Mouse (Mus musculus): ENCODE measurements at regions not wholly inside any gene's neighbourhood (a gene's known extent, or its start where the extent isn't known, plus 50 kb on each side); places are given as distances from the start of the nearest gene placed in this dataset.

DNA sequence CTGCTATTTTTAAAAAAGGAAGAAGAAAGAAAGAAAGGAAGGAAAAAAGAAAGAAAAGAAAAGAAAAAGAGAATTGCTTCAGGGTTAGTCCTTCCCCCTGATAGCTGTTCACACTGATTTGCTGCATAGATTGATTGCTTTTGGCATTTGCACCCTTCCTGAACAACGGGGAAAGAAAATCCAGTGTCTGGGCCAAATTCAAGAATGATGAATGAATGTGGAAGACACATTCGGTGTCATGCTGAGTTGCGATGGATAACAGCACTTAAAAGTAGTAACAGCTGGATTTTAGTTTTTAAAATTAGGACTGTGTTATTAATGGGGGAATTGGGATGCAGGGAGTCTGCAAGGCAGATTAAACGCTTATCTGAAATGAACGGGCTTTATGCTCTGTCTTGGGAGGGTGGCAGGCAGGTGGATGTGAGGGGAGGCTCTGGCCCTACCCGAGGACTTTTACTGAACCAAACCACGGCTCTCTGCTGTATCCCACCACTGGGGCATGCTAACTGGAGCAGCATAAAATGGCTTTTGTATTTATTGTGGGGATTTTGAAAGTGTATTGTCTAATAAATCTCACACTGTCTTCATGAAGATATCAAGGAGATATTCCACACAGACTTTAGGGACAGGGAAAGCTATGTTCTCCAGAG, 114.4 kb downstream of the Lca5 start:
- no peak for DNase-seq (ENCODE audit: low read depth, low spot score)

DNA sequence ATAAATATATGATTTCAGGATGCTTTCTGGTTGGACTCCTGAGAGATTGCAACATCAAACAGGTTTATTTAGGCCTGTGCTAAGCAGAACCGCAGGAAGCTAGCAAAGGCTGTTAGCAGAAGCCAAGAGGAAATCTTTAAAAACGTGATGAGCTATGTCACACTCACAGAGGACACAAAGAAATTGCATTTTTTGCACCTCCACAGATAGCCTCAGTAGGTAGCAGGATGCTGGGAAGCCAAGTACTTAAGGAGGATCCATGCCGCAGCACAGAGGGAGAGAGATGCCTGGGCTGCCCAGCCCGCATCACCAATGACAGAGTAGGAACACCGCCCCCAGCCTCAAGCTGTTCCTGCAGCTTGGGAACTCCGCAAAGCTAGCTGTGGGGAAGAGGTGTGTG, 115.0 kb downstream of the Lca5 start:
- peak; percentile 94 for DNase-seq (ENCODE audit: low read depth, low spot score)

DNA sequence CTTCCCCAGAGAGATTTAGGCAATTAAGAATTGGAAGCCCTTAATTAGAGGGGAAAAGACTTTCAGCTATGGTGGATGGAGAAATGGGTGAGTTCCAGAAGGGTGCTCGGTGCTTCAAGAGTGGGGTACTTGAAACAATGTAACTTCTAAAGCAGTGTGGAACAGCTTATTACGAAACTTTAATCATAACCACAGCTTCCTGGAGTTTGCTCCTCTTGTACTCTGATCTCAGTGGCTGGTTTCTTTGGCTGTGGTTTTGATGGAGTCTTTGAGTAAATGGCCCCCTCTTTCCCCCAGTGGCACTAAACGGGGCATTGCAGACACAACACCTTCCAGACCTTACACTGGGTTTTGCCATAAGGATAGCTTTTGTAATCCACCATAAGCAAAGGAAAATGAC, 116.6 kb downstream of the Lca5 start:
- DNase-seq (ENCODE audit: low read depth, low spot score) = no peak

DNA sequence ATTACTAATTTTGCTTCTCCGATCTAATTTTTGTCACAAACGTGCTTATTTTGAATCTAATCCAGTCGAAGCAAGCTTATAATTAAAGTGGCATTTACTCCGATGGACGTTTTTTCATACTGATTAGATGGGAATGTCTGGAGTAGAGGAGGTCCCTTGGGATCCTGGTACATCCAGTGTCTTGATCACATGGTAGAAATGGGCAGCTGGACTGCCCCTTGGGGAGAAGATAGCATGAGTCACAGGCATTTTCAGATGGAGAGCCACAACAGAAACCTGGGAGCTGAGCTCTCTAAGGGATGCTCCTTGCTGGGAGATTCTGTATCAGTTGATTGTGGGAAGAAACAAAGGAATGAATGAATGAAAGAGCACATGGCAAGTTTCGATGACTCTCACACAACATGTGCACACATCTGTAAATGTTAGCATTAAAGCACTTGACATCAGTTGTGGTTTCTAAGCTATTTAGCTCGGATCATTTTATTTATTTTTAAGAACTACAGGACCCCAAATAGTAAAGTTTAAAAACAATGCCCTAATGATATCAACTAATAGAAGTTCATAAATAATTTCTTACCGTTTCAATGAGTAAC, 117.8 kb downstream of the Lca5 start:
- DNase-seq (ENCODE audit: low read depth, low spot score) = peak; percentile 28

DNA sequence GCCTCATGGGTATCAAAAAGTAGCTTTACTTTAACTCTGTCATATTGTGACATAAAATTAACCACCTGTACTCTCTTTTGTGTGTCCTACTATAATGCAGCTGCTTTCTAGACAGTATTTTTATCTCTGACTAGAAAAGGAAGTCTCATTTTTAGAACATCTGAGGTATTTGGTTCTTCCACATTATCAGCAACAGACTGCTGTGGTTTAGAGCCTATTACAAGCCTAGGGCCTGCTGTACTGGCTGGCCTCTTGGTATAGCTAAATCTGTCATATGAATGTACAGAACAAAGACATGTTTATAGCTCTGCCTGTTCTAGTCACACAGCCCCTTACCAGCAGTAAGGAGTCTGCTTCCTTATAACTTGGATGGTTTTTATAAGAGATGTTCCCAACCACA, 119.1 kb downstream of the Lca5 start:
- DNase-seq (ENCODE audit: low read depth, low spot score) = no peak

DNA sequence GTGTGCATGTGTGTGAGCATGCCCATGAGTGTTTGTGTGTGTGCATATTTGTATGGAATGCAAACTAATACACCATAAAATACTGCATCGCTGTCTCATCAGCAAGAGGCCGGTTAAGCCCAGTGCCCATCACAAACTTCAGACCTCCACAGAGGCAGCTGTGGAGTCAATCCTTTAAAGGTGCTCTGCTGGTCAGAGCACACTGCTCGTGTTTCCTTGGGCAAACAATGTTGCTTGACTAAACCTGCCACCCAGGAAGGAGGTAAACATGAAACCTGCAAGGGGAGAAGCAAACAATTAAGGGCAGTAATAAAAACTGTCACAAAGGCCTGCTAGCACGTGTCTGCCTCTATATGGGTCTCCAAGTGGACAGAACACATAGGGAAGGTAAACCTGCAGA, 120.1 kb downstream of the Lca5 start:
- DNase-seq (ENCODE audit: low read depth, low spot score) = no peak

DNA sequence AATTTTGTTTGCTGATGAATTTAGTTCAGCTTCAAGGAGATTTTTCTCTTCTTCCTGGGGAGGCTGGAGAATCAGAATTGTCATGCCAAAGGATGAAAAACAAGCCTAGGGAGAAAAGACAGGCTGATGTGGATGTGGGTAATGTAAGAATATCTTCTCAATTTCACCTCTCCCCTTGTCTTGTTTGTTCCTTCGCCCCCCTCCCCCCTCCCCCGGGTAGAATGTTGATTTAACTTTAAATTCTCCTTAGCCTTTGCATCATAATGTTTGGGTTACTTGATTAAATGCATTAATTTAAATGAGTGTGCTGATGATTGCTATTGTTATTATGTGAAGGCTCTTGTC, 124.1 kb downstream of the Lca5 start:
- no peak for DNase-seq (ENCODE audit: low read depth, low spot score)

DNA sequence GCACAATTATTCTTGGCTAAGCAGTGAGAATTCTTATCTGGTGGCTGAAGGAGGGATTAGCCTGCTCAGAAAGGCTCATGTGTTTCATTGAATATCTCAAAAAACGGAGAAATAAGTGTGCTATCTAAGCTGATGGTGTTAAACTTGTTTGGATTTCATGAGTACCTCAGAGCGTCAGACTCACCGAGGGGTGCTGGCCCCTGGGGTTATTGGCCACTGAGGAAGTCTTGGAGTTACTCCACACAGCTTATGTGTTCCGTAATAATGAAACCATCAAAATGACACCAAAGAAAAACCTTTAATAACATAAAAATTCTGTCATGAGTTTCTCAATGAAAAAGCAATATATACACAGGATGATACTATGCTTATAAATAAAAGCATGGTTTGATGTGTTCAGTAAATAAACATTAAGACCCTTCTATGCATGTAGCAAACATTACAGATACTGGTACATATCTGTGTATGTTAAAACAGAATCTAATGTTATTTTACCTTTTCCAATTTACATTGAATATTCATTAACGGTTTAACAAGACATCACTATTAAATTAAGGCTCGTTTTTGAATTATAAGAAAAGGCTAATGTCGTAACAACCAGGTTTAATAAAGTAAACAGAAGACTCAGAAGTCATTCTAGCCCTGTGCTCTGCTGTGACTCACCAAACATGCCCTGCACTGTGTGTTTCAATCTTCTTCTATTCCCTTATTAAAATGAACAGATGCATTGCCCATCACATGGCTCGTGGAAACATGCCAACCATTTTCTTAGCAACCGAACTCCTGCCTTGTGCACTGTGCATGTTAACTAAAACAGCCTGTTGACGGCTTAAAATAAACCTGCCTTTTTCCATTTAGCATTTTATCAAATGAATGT, 124.7 kb downstream of the Lca5 start:
- DNase-seq (ENCODE audit: low read depth, low spot score) = peak; percentile 92

DNA sequence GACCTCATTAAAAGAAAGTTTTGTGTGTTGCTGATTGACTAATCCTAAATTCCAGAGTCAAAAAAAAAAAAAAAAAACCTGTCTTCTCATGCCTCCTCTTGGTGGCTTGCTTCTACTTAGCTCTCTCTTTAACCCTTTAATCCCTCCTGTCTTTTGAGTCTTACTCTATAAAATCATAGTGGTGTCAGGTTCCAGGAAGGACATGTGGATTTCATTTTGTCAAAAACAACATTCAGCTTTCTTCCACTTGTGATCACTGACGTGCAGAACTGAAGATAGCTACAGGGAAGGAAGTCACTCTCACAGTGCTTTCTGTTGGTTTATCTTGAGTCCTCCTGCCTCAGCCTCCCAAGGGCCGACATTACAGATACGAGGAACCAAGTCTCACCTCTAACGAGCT, 132.2 kb downstream of the Lca5 start:
- no peak for DNase-seq (ENCODE audit: low read depth, low spot score)

DNA sequence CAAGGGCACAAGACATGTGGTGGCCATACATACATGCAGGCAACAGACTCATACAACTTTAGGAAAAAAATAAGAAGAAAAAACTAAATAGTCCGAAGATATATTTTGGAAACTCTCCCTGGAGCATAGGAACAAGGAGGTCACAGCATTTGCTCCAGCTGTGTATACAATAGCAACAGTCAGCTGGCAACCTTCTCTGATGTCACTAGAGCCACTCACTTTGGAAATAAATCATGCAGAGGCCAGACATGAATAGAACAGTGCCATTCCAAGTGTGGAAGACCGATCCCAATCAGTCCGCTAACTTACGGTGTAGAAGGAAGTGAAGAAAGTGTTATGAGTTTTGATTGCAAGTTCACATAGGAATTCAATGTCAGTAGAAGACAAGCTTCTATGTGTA, 132.8 kb downstream of the Lca5 start:
- no peak for DNase-seq (ENCODE audit: low read depth, low spot score)

DNA sequence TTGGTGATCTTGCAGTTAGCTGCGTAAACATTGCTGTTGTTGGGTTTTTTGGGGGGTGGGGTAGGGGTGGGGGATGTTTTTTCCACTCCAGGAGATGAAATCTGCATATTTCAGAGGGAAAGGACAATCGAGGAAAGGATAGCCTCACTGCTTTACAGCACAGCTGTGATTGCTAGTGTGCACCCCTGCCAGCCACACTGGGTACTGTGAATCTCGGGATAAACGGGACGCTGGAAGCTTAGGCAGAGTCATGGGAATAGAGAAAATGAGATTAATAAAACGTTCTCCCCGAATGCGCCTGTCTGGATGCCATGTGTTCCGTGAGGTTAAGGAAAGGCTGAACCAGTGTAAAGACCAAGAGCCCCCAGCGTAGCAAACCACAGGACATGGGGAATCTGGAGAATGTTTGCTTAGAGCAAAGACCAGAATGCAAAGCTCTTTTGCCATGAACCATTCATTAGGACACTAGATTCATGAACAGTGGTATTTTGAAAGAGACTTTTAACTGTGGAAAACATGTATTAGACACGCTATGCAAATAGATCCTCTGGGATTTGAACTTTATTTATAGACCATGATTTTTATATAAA, 133.5 kb downstream of the Lca5 start:
- DNase-seq (ENCODE audit: low read depth, low spot score) = no peak

DNA sequence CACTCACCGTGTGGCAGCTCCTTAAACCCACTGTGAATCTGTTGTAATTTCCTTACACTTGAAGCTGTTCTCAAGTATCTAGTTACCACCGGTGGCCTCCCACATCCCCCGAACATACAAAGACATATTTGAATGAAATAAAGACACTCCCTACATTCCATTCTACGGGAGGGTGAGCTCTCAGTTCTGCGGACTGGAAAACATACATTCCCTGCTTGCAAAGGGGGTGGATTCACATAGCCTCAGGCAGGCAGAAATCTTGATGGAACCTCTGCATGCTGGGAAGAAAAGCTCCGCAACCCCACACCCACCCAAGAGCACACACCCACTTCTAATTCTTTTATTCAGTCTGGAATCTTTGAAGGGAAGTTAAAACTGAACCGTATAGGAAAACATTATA, 136.0 kb downstream of the Lca5 start:
- DNase-seq (ENCODE audit: low read depth, low spot score) = no peak

DNA sequence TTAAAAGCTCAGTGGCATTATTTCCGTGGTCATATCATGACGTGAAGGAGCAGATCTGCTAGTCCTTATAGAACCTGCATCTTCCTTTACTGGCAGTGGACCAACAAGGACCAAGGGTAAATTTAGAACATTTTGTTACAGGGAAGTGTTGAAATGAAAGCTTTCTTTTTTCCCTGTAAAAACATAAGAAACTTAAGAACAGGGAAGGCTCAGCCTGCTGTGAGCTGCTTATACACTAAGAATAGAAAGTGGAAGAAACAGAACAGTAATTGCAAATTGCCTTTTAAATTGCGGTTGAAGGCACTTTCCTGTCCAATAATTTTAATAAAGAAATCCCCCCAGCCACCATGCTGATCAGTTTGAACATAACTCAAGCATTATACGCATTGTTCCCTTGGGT, 140.4 kb downstream of the Lca5 start:
- peak; percentile 43 for DNase-seq (ENCODE audit: low read depth, low spot score)

DNA sequence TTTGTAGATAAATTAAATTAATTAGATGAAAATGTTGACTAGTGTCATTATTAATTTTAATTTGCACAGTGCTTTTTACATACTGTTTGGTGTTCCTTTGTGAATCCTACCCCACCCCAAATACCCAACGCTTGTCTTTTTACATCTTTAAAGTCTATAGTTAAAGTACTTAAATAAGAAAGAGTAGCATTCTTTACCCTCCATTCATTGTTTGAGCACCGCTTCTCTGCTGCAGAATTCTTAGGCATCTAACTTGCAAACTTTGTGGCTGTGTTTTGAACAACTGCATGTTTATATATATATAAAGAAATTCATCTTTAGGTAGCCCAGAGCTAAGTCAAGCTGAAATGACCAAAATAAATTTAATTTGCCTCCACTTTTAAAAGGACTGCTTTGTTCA, 140.9 kb downstream of the Lca5 start:
- DNase-seq (ENCODE audit: low read depth, low spot score) = no peak

DNA sequence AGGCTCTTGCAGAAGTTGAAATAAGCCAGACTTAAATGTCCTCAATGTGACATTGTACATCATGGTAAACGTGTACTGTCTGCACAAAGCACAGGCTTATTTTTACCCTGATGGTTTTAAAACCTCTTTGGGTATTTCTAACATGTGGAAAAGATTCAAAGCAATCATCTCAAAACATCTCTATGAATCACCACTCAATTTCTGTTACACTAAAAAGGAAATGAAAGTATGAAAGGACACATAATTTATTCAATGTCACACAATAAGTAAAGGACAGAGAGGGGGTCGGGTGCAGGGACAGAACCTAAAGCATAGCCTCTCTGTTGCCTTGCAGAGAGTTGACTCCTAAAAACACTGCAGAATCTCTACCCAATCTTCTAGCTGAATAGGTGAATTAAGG, 141.3 kb downstream of the Lca5 start:
- no peak for DNase-seq (ENCODE audit: low read depth, low spot score)

DNA sequence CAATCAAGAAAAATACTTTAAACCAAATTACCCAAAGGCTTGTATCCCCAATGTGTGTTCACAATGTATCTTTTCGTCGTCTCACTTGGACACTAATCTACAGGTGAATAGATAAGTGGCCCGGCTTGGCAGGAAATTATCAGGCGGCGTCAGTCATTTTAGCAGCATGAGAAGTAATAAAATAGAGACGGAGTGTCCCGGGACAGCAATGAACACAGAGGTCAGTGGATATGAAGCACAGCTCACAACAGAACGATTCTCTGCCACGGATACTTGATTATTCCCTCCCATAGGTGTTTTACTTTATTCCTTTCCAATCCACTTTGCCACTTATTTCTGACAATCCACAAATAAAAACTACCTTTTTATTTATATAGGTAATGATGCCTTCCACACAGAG, 145.5 kb downstream of the Lca5 start:
- DNase-seq (ENCODE audit: low read depth, low spot score) = no peak

DNA sequence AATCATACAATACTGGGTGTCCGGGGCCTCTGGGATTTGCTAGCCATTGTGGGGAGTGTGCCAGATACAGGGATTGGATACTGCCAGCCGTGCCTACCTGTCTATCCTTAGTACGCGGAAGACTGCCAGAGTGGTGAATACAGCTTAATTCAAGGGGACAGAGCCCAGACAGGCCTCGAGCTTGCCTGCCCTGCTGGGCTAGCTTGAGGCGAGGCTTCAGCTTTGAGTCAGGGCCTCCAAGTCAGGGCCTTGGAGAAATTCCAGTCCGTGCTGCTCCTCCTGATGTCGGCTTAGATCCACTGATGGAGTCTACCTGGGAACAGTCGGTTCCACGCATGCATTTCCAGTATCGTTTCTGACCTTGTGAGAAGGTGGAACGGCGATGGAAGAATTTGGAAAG, 146.5 kb downstream of the Lca5 start:
- no peak for DNase-seq (ENCODE audit: low read depth, low spot score)

DNA sequence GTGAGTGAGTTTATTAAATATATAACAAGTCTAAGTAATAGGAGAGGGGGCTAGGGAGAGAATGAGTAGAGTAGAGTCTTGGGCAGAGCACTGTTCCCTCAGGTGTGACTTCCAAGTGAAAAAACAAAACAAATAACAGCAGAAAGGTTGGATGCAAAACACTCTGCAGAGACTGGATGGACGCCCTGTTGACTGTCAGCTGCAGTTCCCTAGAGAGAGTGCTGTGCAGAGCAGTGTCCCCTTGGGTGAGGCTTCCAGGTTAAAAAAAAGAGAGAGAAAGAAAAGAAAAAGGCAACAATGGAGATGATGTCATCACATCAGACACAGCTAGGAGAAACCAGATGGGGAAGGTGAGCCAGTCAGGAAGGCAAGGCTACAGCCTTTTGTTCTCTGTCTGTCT, 137.6 kb upstream of the Hmgn3 start:
- no peak for DNase-seq (ENCODE audit: low read depth, low spot score)

DNA sequence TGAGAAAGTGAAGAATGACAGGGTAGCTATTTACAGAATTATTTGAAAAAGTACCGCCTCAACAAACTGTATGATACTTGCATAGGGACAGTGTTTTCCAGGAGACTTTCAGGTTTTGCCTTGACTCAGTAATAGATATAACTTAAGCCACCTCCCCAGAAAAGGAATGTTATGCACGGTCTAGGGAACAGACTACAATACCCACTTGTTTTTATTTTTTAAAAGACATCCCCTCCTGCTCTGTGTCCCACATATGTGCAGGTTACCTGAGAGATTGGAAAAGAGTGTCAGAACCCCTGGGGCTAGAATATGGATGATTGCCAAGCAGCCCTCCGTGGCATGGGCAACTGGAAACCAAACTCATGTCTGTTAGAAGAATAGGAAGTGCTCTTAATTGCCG, 137.2 kb upstream of the Hmgn3 start:
- DNase-seq (ENCODE audit: low read depth, low spot score) = no peak

DNA sequence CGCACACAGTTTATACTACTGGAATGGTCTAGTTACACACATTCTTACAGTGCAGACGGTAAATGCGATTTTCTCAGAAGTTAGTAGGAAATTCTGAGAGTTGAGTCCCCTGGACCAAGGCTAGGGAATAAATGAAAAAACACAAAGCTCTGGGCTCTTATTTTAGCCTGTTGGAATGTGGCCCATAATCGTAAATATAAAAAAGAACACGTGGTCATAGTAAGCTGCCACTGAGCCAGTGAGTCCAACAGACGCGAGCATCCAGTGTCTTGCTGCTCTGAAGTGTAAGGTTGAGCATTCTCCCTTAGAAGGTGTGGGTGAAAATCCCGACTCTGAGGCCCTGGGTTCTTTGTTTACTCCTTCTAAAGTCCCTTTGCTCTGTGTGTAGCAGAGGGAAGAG, 136.8 kb upstream of the Hmgn3 start:
- no peak for DNase-seq (ENCODE audit: low read depth, low spot score)

DNA sequence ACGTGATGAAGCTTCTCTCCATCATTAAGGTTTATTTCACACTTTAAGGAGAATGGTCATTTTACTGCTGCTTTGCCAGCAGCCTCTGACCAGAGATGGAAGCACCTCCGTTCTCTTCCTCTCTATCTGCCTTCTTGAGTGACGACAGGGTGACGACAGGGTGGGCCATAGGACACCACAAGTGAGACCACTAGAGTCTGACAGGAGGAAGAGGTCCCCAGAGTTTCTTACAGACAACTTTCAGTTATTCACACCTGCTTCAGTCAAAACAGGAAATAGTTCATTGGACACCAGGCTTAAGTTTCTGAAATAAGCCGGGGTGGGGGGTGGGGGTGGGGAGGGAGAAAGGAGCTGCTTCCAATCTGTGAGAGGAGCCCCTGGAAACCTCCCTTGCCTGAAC, 131.3 kb upstream of the Hmgn3 start:
- no peak for DNase-seq (ENCODE audit: low read depth, low spot score)

DNA sequence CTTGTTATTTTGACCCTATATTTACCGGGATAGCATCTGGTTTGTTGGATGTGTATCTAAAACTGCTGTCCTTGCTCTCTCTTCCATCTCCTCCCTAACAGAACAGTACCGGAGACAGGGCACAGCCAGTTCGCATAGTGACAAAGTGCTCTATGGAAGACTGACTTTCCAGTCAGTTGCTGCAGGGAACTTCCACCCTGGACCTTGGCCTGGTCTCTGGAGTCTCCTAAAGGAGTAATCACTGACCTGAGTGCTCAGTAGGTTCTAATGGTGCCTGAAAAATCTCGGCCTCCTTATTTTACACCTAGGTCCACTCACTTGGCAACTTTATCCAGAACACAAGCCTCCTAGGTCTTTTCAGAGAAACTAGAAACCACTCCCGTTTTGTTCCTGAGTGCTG, 130.9 kb upstream of the Hmgn3 start:
- no peak for DNase-seq (ENCODE audit: low read depth, low spot score)

DNA sequence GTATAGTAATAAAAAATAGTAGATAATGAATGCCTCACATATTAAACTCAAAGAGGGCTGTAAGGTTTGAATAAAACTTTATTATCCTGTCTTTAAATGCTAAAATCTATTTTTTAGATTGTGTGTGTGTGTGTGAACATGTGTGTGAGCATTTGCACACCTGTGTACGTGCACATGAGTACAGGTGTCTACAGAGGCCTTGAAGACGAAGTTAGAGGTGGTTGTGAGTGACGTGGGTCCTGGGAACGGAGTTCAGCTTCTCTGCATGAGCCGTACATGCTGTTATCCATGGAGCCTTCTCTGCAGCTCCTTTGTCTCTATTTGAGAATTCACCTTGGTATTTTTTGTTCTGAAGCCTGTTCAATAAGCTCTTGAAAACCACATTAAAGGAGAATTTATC, 129.8 kb upstream of the Hmgn3 start:
- DNase-seq (ENCODE audit: low read depth, low spot score) = no peak

All from brain, adult 2 months (tissue).